Mouse (Mus musculus): Measurements from ENCODE around the gene Vash1.

DNA sequence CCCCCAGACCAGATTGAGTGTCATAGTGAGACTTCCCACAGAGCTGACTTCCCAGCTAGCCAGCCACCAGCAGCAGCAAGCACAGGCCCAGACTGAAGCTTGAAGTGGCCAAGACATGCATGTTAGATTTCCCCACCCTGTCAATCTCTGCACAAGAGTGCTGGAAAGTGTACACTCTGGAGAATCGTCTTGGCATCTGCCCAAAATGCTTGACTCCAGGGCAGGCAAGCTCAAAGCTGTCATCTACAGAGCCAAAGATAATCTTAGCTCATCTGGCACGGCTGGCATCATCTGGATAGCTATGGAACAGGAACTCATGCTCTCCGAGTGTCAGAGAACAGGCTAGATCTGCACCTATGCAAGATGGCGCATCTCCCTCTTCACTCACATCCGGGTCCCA lies 43.0 kb downstream of the Vash1 start:
- TF ChIP-seq CTCF (IDR thresholded peaks at IDR 0.05; ENCODE audit: borderline replicate concordance, insufficient read depth, low read depth, low read length): no peak
- no peak for TF ChIP-seq POLR2A (IDR thresholded peaks at IDR 0.05; ENCODE audit: borderline replicate concordance, insufficient read depth, low read length)

All from cerebellum, adult 2 months (tissue).